In genomic region chr11:89995596-89995995, GRCm38 (mm10) we compare ENCODE assay signal across 23 mouse cellular contexts. TPM values are rescaled to one million over a fixed set of nuclear protein-coding genes. Genes with fewer than 3 reads are reported as not detected.
"Had no signal": no experiment of that assay in that cellular context is flagged by ENCODE, and none has a peak within 500 bp of the region (broad histone marks: within the 10 kb centered on the region; RNA-seq: fewer than 3 reads in every experiment).

No protein-coding gene starts in this region.

- H3K27ac ChIP-seq: forebrain, embryonic 15.5 days; heart, adult 2 months; heart, embryonic 13.5 days; heart, embryonic 15.5 days; hindbrain, embryonic 13.5 days; hindbrain, embryonic 15.5 days; hindbrain, postnatal 0 days; limb, embryonic 13.5 days; limb, embryonic 15.5 days; liver, embryonic 14.5 days had no signal

- DNase-seq: forebrain, postnatal 0 days; gastrocnemius, postnatal 14 days; gastrocnemius, postnatal 36 days; heart, adult 2 months; heart, postnatal 14 days; heart, postnatal 36 days; kidney, adult 11 months; kidney, postnatal 14 days; layer of hippocampus, adult 9-11 months; layer of hippocampus, postnatal 36 days; left cerebral cortex, postnatal 4 days had no signal

- H3K9ac ChIP-seq: forebrain, embryonic 15.5 days; forebrain, postnatal 0 days; heart, embryonic 13.5 days; heart, embryonic 15.5 days; hindbrain, embryonic 13.5 days; hindbrain, embryonic 15.5 days; limb, embryonic 13.5 days; limb, embryonic 15.5 days; liver, embryonic 14.5 days had no signal

- H3K36me3 ChIP-seq: forebrain, embryonic 15.5 days; heart, embryonic 13.5 days; heart, embryonic 15.5 days; hindbrain, embryonic 13.5 days; hindbrain, embryonic 15.5 days; limb, embryonic 13.5 days; limb, embryonic 15.5 days had no signal

- H3K27me3 ChIP-seq: forebrain, embryonic 15.5 days; heart, embryonic 13.5 days; heart, embryonic 15.5 days; hindbrain, embryonic 13.5 days; hindbrain, embryonic 15.5 days; limb, embryonic 13.5 days; limb, embryonic 15.5 days had no signal

- H3K9me3 ChIP-seq: forebrain, embryonic 15.5 days; heart, embryonic 13.5 days; heart, embryonic 15.5 days; hindbrain, embryonic 13.5 days; hindbrain, embryonic 15.5 days; limb, embryonic 13.5 days; limb, embryonic 15.5 days had no signal

- ATAC-seq: forebrain, embryonic 15.5 days; forebrain, postnatal 0 days; hindbrain, postnatal 0 days; intestine, embryonic 16.5 days had no signal

- H3K4me1 ChIP-seq: forebrain, embryonic 15.5 days; hindbrain, embryonic 15.5 days had no signal

- H3K4me3 ChIP-seq: forebrain, embryonic 15.5 days; heart, adult 2 months; heart, embryonic 13.5 days; heart, embryonic 15.5 days; hindbrain, embryonic 13.5 days; hindbrain, embryonic 15.5 days; limb, embryonic 13.5 days; limb, embryonic 15.5 days had no signal

- H3K4me2 ChIP-seq: forebrain, embryonic 15.5 days; heart, embryonic 11.5 days; heart, embryonic 13.5 days; heart, embryonic 15.5 days; hindbrain, embryonic 13.5 days; hindbrain, embryonic 15.5 days; limb, embryonic 13.5 days; limb, embryonic 15.5 days had no signal

RNA-seq across cellular contexts. Expression of gene Tmem100, which starts 34.6 kb away (rescaled TPM):
- total RNA-seq: hematopoietic stem cell, adult 5-6 weeks had no signal
